Mouse (Mus musculus) right cerebral cortex, postnatal 25 days (tissue): ENCODE measurements around the gene Gm9936.

Source experiments
- DNase-seq: peaks from one replicate; pipeline ENCODE4 v3.0.0; 2022

Gm9936 gene

DNA sequence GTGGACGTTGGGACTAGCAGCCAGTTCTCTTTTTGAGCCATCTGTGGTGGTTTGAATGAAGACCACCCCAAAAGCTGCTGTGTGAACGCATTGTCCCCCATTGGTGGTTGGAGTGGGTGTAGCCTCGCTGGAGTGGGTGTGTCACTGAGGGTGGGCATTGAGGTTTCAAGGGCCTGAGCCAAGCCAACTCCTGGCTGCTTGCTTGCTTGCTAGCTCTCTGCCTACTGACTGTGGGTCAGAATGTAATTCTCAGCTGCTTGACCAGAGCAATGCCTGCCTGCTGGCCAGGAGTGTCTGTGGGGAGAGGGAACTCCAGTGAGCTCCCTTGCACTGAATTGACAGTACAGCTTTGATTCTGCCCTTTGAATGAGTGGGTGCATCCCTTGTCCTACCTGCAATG is 28.7 kb downstream of the Gm9936 start:
- no peak for DNase-seq

DNA sequence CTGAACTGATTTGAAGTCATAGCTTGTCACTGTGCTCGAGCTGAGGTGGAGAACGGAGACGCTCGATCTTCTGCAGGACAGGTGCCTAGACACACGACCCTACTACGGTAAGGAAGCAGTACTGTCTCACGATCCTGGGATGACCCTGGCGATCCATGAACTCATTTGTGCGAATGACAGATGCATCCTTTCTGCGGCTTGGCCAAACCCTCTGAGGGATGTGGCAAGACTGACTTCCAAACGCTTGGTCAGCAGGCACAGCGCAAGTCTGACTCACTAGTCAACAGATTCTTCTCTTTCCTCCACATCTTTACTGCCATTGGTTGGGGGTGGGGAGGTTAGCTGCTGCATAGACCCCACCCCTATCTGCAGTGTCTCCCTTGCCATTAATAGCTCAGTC is 31.1 kb downstream of the Gm9936 start:
- no peak for DNase-seq

DNA sequence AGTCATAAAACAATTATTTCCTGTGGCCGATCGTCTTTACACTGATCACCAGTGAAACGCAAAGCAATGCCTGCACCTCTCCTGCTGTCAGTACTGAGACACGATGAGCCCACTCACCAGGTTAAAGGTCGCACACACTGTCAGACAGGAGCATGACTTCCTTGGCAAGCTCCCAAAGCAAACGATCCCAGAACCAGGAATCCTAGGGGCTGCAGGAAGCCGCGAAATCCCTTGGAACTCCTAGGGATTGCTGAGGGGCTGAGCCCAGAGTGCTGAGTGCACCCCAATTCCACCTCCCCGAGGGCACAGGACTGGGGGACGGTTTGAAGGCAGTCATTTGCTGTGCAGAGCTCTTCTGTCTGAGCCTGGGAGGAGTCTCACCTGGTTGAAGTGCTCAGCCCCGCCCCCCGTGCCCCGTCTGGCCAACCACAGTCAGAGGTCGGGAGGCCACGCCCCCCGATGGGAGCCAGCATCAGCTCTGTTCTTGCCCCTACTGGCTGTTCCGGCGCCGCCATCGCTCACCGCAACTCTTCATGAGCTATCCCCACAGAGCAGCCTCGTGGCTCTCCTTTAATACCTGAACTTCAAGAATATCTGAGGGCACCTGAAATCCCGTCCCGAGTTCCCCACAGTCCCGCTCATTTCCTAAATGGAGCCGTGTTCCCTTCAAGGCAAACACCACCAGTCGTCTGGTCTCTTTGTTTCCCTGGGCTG is 32.3 kb downstream of the Gm9936 start:
- no peak for DNase-seq

DNA sequence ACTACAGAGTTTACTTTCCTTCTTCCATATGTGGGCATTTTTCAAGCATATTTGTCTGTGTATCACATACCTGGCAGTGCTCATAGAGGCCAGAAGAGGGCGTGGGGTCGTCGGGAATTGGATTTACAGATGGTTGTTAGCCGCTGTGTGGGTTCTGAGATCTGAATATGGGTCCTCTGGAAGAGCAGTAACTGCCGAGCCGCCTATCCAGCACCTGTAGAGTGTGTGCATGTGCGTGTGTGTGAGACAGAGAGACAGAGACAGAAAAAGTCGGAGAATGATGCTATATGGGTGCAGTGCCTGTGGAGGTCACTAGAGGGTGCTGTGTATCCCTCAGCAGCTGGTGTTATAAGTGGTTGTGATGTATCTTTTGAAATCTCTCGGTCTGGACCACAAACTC is 34.3 kb downstream of the Gm9936 start:
- no peak for DNase-seq

DNA sequence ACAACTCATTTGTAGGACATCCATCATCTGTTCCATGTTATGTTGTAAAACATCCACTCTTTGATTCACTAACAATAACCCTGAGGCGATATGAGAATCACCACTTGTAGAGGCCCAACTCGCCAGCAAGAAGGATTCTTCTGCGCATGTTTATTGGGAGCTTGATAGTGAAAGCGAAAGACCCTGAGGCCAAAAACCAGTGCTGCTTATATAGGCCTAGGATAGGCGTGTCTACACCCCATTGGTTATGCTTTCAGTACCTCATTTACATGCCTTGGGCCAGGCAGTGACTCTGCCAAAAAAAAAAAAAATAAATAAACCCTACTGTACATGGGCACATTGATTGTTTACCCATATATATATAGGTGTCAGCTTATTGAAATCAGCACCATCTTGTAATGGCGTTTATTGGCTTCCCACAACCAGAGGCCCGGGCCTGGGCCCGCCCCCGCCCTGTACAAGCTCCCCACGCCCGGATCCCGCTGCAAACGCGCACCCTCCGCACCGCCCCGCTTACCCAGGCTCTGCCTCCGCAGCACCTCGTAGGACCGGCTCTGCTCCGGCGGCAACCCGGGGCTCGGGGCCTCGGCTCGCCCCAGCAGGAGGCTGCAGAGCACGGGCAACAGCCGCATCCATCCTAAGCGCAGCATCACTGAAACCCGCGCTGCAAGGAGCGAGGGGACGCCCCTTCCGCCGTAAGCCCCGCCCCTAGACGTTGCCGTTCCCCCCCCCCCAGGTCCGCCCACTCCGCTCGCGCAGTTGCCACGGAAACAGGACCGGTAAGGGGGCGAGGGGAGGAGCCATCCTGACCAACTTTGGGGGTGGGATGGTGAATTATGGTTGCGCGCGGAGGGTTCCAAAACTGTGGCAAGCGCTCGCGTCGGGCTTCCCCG is 35.4 kb downstream of the Gm9936 start, which contains the start of gene 1500011B03Rik:
Gene 1500011B03Rik (minus strand): TSS at position 673 of the 893 bp plus-strand sequence.
- DNase-seq: peak; percentile 76

DNA sequence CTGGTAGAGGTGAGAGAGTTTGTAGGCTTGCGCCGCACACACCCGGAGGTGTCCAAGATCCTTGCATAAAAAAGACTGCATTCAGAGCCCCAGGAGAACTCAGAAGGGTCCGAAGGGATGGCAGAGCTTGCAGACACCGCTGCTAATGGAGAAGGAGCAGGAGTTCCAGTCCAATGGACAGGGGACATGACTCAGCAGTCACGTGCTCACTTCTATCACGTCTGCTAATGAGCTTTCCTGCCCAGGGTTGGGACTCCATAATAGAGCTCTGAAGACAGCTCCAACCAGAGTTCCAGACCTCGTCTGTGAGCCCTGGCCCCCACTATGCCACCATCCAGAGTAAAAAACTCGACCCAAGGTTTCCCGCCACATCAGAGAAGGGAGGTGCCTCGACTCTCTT is 40.4 kb downstream of the Gm9936 start:
- DNase-seq: no peak

DNA sequence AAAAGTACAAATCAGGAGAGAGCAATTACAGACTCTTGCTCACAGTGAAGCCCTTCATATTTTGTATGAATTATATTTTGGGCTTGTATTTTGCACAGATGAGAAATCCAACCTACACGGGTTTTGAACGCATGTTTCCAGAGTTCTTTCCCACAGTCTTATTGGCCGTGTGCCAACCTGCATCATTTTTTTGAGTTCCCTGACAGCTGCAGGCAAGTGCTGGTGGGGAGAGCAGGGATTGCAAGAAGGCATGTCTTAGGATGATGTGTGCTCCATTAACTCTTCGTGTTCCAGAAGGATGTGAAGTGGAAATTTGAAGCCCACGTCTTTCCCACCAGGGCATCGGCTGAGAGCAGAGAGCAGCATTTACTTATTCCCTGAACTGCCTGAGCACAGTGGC is 41.9 kb downstream of the Gm9936 start:
- DNase-seq: no peak

DNA sequence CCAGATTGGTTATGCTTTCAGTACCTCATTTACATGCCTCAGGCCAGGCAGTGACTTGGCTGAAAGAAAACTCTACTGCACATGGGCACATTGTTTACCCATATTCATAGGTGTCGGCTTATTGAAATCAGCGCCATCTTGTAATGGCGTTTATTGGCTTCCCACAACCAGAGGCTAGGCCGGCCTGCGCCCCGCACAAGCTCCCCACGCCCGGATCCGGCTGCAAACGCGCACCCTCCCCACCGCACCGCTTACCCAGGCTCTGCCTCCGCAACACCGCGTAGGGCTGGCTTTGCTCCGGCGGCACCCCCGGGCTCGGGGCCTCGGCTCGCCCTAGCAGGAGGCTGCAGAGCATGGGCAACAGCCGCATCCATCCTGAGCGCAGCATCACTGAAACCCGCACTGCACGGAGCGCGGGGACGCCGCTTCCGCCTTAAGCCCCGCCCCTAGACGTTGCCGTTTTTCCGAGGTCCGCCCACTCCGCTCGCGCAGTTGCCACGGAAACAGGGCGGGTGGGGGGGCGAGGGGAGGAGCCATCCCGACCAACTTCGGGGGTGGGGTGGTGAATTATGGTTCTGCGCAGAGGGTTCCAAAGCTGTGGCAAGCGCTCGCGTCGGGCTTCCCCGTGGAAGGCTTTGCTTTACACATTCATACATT is 44.8 kb downstream of the Gm9936 start:
- DNase-seq: peak; percentile 93

DNA sequence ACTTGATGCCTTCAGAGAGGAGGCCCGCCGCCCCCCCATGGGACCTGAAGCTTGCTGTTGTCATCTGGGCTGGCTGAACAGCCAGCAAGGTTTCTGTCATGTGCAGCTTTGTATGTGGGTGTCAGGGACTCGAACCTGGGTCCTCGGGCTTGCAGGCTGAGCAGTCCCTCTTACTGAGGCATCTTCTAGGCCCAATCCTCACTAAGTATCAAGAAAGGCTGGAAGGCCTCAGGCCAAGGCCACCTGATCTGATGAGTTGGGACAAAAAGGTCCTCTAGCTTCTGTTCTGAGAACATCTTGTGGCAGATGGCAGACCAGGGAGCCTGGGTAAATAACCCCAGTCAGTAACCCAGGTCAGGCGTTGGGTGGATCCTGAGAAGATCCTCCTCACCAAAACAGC is 48.7 kb downstream of the Gm9936 start:
- DNase-seq: no peak

DNA sequence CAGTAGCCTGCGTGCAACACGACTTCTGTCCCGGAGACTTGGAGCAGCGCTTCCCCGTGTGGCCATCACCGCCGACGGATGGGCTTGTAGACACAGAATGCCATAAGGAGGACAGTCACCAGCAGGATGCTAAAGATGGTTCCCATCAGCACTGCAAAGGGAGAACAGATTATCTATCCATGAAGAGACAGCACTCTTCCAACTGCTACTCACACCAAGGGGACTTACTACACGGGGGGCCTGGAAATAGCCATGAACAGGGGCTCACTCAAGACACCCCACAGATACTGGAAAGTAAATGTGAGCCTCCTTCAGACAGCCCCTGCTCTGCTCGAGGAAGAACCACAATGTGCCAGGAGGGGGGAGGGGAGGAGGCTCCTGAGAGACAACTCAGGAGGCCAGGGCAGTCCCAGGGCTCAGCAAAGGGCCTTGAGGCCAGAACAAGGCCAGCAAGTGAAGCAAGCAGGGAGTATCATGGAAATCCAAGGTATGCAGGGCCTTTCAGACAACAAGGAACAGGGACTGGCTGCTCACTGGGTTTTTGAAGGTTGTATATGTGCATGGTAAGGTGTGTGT is 49.2 kb downstream of the Gm9936 start:
- no peak for DNase-seq

DNA sequence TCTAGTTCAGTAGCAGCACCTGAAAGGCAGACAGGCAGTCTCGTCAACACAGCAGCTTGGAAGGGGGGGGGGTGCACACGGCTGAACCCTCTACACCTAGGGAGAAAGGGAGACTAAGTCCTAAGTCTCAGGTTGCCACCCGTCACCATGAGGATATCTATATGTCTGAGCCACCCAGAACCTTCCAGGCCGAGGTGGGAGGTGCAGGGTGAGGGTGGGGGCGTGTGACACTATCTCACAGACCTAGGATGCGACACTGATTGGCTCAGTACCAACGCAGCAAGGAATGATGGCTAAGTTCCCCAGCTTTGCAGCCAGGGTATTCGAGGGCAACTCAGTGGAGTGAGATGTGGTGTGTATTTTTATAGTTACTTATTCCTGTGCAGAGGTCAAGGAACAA is 50.1 kb downstream of the Gm9936 start:
- DNase-seq: no peak

DNA sequence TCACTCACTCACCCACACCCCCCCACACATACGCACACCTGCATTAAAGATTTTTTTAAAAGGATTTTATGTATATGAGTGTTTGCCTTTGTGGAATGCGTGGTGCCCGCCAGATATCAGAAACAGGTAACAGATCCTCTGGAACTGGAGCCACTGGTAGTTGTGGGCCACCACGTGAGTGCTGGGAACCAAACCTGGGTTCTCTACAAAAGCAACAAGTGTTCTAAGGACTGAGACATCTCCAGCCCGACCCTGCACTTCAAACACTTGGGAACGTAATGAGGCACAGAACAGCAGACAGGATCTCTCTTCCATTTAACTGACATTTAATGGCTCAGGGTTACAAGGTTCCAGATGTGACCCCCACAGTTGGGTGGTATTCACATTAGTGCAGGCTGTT is 50.6 kb downstream of the Gm9936 start:
- DNase-seq: no peak

DNA sequence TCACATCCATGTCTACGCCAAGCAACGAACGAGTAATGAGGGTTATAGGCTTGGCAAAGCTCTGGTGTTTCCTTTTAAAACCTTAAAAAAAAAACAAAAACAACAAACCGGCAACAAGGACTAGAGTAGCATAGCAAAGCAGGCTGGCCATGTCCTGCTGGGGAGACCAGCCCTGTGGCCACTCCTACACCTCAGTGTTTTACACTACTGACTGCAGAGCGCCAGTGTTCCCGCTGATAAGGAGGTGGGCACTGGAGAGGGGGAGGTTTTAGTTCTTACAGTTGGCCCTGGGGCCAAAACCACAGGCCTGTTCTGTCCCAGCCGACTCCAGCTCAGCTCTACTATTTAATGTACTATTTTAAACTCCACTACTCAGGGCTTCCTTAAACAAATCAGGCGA is 51.0 kb downstream of the Gm9936 start:
- no peak for DNase-seq

DNA sequence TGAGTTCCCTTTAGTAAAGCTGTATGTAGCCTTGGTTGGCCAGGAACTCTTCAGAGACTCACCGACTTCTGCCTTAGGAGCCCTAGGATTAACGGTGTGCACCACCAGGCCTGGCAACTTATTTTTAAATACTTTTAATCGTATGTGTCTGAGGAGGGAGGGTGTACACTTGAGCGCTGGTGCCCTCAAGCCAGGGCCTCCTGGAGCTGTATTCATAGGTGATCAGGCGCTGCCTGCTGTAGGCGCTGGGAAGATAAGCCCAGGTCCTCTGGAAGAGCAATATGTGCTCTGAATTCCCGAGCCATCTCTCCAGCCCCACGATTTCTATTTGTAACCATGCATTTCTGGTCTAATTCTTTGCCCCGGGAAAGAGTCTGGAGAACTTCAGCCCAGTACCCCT is 51.4 kb downstream of the Gm9936 start:
- no peak for DNase-seq

DNA sequence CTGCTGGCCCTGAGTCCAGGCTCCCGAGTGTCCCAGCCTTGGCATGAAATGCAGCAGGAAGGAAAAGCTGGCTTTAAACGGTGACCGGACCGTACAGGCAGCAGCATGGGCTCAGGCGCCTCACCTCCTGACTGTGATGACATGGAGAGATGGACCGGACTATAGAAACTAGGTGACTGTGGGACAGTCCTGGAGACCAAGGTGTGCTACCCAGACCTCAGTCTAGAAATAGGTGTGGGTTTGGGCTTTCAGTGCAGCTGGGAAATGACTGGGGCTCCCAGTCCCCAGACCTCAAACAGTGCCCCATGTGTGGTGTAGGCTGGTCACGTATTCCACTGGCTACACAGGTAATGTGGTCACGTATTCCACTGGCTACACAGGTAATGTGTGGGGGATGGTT is 51.8 kb downstream of the Gm9936 start:
- no peak for DNase-seq
